ENCODE assay signal across 24 mouse cellular contexts in genomic region chr10:71546507-71546906, GRCm38 (mm10).
"Had no signal": no experiment of that assay in that cellular context is flagged by ENCODE, and none has a peak within 500 bp of the region (broad histone marks: within the 10 kb centered on the region; RNA-seq: fewer than 3 reads in every experiment).

No protein-coding gene starts in this region.

- ATAC-seq: hindbrain, postnatal 0 days; intestine, embryonic 16.5 days had no signal

- H3K27ac ChIP-seq: heart, adult 2 months; heart, embryonic 13.5 days; heart, embryonic 15.5 days; hindbrain, embryonic 13.5 days; hindbrain, embryonic 15.5 days; hindbrain, postnatal 0 days; kidney, embryonic 15.5 days; kidney, postnatal 0 days; limb, embryonic 13.5 days had no signal

- H3K4me2 ChIP-seq: heart, embryonic 11.5 days; heart, embryonic 13.5 days; heart, embryonic 15.5 days; hindbrain, embryonic 13.5 days; hindbrain, embryonic 15.5 days; kidney, embryonic 15.5 days; limb, embryonic 13.5 days had no signal

- H3K36me3 ChIP-seq: heart, embryonic 13.5 days; heart, embryonic 15.5 days; hindbrain, embryonic 13.5 days; hindbrain, embryonic 15.5 days; kidney, embryonic 15.5 days; limb, embryonic 13.5 days had no signal

- H3K4me3 ChIP-seq: heart, adult 2 months; heart, embryonic 13.5 days; heart, embryonic 15.5 days; hindbrain, embryonic 13.5 days; hindbrain, embryonic 15.5 days; kidney, embryonic 15.5 days; limb, embryonic 13.5 days had no signal

- DNase-seq: gastrocnemius, postnatal 14 days; gastrocnemius, postnatal 36 days; heart, adult 11 months; heart, adult 2 months; heart, postnatal 14 days; heart, postnatal 36 days; kidney, adult 11 months; kidney, adult 2 months; kidney, adult 9 months; kidney, postnatal 14 days; kidney, postnatal 36 days; layer of hippocampus, adult 9-11 months; layer of hippocampus, postnatal 36 days; left cerebral cortex, postnatal 4 days had no signal

- H3K9ac ChIP-seq: heart, embryonic 13.5 days; heart, embryonic 15.5 days; hindbrain, embryonic 13.5 days; hindbrain, embryonic 15.5 days; kidney, embryonic 15.5 days; limb, embryonic 13.5 days had no signal

- H3K9me3 ChIP-seq: heart, embryonic 13.5 days; heart, embryonic 15.5 days; hindbrain, embryonic 13.5 days; hindbrain, embryonic 15.5 days; kidney, embryonic 15.5 days; limb, embryonic 13.5 days had no signal

- H3K27me3 ChIP-seq: heart, embryonic 13.5 days; heart, embryonic 15.5 days; hindbrain, embryonic 13.5 days; hindbrain, embryonic 15.5 days; kidney, embryonic 15.5 days; limb, embryonic 13.5 days had no signal

- H3K4me1 ChIP-seq: heart, embryonic 13.5 days; heart, embryonic 15.5 days; hindbrain, embryonic 13.5 days; hindbrain, embryonic 15.5 days; kidney, embryonic 15.5 days; limb, embryonic 13.5 days had no signal
